Mouse (Mus musculus) layer of hippocampus, adult 11-12 months (tissue): Measurements from ENCODE around the gene Bnip3.

Experiments
- DNase-seq: peaks from one replicate; pipeline ENCODE4 v3.0.0; 2022; ENCODE audit warnings: low spot score

Gene Bnip3

GRCm38 (mm10) chr7:138903886-138904435 lies 5.4 kb downstream of the Bnip3 start:
- no peak for DNase-seq

GRCm38 (mm10) chr7:138898743-138899142 lies 10.6 kb downstream of the Bnip3 start:
- DNase-seq: no peak

DNA sequence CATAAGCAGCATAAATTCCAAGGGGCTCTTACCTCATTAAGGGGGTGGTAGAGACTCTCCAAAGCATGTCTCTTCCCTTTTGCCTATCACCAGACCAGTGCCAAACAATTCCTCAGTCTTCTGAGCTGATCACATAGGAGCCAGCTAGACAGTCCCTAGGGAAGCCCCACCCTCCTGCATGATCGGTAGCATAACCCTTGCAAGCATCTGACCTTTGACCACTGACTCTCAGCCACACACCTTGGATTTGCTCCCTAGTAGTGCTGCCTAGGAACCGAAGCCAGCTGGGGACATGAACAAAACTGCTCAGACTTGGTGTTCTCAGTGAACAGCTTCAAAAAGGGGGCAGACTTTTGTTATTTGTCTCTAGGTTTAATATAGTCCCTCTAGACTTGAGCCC lies 11.2 kb downstream of the Bnip3 start:
- DNase-seq: no peak

- no peak for DNase-seq
These were observed 23.7 kb downstream of the Bnip3 start for GRCm38 (mm10) chr7:138885365-138886289.

DNA sequence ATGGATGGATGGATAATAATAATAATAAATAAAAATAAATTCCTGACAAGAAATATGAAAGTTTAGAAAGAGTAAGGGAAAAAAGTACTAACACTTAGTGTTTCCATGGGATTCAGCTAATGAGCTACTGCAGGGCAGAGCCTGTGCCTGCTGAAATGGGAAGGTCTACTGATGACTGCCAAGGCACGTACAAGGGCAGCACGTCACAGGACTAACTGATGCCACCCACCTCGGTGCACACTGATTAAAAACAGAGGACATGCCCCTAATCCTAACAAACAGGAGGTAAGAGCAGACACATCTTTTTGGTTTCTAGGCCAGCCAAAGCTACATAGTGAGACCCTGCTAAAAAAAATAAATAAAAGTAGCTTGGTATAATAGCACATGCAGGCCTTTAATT lies 25.6 kb downstream of the Bnip3 start:
- DNase-seq: no peak

- no peak for DNase-seq
These were observed 34.3 kb downstream of the Bnip3 start for GRCm38 (mm10) chr7:138875031-138875430.

- no peak for DNase-seq
These were observed 36.4 kb downstream of the Bnip3 start for GRCm38 (mm10) chr7:138872956-138873355.

DNA sequence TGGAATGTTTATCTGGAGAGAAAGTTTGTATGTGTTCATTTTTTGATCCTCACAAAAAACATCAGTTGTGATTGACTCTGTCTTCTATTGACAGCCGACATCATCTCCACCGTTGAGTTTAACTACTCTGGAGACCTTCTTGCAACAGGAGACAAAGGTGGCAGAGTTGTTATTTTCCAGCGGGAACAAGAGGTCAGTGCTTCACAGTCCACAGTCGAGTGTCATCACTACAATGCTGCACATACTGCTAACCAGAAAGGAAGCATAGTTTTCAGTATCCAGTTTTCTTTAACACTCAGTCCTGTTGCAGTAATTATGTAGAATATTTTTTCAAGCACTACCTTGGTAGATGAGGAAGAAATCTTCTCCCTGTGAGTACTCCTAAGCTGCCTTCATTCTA lies 41.0 kb downstream of the Bnip3 start:
- no peak for DNase-seq

GRCm38 (mm10) chr7:138867286-138867685 lies 42.0 kb downstream of the Bnip3 start:
- no peak for DNase-seq

- DNase-seq: no peak
These were observed 44.5 kb downstream of the Bnip3 start for GRCm38 (mm10) chr7:138864776-138865175.

GRCm38 (mm10) chr7:138863950-138864572 lies 45.3 kb downstream of the Bnip3 start:
- no peak for DNase-seq

DNA sequence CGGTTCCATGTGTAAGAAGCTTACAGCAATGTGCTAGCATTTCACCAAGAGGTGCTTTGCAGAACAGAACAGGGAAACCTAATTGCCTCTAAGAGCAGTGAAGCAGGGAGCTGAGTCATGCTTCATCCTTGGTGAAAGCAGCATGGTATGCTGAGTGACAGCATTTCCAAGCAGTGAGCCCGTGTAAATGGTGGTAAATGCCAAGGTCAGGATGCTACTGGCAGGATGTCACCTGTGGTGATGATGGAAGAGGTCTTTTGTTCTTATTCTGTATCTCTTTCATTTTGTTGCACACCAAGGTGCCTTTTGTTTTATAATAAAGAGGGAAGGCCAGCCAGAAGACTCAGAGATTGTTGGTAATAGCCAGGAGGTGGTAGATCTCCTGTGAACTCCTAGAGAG lies 52.6 kb downstream of the Bnip3 start:
- no peak for DNase-seq

DNA sequence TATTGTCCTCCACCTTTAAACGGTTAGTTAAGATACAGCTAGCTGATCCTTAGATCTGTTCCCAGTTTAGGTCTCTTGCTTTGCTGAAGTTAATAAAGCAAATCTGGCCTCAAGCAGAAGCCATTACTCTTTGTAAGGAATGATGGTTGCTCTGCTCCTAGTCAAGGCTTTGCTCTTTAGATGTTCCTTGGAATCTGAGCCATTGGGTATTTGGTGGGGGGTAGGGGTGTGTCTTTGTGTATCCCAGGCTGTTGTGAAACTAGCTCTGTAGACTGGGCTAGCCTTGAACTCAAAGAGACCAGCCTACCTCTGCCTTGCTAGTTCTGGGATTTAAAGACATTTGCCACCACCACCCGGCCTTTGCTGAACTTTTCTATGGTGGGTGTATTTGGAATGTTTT lies 55.1 kb downstream of the Bnip3 start:
- no peak for DNase-seq

- DNase-seq: no peak
These were observed 55.8 kb downstream of the Bnip3 start for GRCm38 (mm10) chr7:138853417-138854031.

- DNase-seq: no peak
These were observed 59.2 kb downstream of the Bnip3 start for GRCm38 (mm10) chr7:138850083-138850482.

- no peak for DNase-seq
These were observed 61.0 kb downstream of the Bnip3 start for GRCm38 (mm10) chr7:138848028-138848920.

DNA sequence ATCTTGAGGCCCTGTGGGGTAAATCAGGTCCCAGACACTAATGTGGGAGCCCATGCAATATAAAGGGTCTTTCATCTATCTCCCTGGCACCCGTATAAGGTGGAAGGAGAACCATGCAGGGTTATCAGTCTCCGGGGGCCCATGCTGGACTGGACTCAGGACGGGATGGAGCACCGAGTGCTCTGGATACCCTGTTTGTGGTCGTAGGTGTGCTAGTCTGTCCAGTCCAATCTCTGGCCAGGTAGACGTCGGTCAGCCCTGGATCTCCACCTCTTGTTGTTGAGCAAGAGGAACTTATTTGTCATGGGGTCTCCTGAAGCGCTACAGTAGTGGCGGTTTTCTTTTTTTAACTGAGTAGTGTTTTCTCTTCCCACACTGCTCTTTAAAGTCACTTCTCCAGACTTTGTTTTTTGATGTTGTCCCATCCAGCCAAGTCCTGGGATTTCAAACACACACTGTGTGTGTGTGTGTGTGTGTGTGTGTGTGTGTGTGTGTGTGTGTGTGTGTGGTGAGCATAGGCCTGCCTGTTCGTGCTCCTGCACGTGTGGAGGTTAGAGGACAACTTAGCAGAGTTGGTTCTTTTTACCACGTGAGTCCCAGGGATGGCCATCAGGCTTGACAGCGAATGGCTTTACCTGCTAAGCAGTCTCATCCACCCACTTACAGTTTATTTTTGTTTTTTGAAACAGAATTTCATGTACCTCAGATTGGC lies 61.8 kb downstream of the Bnip3 start:
- no peak for DNase-seq

DNA sequence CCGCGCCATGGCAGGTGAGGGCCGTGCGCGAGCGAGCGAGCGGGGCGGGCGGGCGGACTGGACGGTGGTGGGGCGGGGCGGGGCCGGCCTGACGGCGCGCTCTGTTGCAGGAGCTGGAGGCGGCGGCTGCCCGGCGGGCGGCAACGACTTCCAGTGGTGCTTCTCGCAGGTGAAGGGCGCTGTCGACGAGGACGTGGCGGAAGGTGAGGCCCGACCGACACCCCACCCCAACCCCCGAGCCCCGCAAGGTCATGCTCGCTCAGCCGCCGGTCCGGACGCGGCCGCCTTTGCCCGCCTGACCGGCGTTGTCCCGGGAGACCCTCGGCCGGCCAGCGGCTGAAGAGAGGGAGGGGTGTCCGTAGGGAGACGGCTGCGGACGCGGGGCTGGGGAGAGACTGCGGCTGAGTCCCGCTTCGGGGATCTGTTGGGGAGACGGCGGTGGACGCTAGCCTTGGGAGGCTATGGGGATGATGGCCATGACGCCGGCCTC lies 62.8 kb downstream of the Bnip3 start:
- DNase-seq: no peak

GRCm38 (mm10) chr7:138845544-138846391 lies 63.6 kb downstream of the Bnip3 start, which contains the start of the genes Ppp2r2d and Mapk1ip1:
Ppp2r2d (plus strand) TSS chr7:138846079.
Mapk1ip1 (minus strand) TSS chr7:138846273.
- peak; percentile 95 for DNase-seq

DNA sequence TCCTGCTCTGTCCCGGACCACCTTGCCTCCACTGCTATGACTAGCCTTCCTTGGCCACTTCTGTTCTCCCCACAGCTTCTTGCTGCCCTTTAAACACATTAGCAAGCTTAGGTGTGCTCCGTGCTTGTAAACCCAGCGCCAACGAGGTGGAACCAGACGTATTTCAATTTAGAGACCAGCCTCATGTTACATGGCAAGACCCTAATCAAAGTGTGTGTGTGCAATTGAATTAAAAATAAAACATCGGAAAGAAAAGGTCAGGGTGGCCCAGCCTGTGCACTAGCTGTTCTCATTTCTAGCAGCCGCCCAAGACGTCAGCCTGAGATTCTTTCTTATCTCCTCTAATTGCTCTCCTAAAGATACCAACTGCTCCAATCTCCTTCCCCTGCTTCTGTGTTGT lies 64.2 kb downstream of the Bnip3 start:
- DNase-seq: no peak
